Mouse (Mus musculus) testis, adult 2 months (tissue): Measurements from ENCODE around the gene Pcnx.

Source experiments
- CTCF ChIP-seq: fragments of 200-500 bp; IDR thresholded peaks from 2 replicates; pipeline ENCODE4 v1.5.1; 2012; ENCODE audit warnings: low read depth, mild to moderate bottlenecking, inconsistent platforms, low read length, moderate library complexity; ENCODE audit not compliant: control insufficient read depth, insufficient read depth, insufficient replicate concordance
- POLR2A ChIP-seq: fragments of 200-500 bp; IDR thresholded peaks from 2 replicates; pipeline ENCODE4 v1.6.1; 2012; ENCODE audit warnings: low read depth, mild to moderate bottlenecking, inconsistent platforms, low read length, moderate library complexity; ENCODE audit not compliant: control insufficient read depth

- TF ChIP-seq CTCF (no peak), POLR2A (no peak)
Observed at GRCm38 (mm10) chr12:81927643-81928381, 68.0 kb downstream of the Pcnx start.
